Mouse (Mus musculus): ENCODE data around the gene Nup50. TPM values are rescaled to one million over a fixed set of nuclear protein-coding genes. Genes with fewer than 3 reads are reported as not detected.

The Nup50 gene
- total RNA-seq, 2 experiments from 2014 or later, result 32.6 to 38.2 TPM

DNA sequence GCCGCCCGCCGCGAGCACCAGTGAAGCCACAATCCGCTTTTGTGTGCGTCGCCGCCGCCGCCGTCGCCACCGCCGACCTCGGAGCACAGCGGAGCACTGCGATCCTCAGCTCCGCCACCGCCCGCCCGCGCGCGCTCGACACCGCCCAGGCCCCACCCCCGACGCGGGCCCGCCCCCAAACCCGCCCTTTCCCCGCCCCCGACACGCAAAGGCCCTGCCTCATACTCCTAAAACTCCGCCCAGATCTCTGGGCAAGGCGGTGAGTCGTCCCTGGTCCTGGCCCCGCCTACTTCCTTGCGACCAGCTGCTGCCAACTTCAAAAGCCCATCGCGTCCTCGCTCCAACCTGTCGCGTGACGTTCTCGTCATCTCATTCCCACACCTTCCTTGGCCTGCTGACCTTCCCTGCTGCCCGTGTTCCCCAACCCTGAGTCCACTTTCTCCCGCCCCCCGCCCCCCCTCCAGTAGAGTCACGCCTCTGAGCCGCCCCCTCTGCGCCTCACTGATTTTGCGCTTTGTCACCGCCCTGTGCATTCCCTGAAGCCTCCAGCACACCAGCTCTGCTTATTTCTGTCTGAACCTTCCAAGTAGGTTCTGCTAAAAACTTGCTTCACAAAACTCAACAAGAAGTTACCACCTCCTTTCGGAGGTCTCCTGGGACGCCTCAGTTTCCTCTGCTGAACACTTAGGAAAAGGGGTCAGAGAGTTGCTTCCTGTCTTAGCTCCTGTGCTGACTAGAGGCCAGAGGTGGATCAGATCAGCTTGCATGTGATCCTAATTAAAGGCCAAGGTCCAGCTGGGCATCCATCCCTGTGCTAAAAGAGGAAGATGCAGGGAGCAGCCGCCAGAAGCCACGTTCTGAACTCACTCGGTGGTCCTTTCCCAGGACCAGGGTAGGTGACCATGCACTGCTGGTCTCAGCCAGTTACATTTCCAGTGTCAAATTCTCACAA lies 64.9 kb downstream of the Nup50 start, which contains the start of gene 5031439G07Rik:
TSS of gene 5031439G07Rik (minus strand) at position 678 of the 952 bp plus-strand sequence.
- DNase-seq (ENCODE audit: low spot score in 2 of 2), result peak; percentile 74 to 78

DNA sequence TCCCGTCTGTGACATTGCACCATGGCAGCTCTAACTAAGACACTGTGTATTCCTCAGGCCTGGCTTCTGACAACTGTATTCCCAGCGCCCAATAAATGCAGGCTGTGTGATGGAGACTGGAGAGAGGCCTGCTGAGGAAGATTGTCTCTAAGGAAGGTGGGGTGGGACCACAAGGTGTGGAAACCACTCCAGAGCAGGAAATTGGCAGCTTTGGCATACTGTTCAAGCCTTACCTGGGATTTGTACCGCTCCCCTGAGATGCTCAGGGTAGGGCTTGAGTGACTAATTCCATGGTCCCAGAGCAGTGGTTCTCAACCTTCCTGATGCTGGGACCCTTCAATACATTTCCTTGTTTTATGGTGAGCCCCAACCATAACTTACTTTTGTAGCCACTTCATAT lies 65.9 kb downstream of the Nup50 start:
- DNase-seq (ENCODE audit: low spot score in 2 of 2), result no peak

DNA sequence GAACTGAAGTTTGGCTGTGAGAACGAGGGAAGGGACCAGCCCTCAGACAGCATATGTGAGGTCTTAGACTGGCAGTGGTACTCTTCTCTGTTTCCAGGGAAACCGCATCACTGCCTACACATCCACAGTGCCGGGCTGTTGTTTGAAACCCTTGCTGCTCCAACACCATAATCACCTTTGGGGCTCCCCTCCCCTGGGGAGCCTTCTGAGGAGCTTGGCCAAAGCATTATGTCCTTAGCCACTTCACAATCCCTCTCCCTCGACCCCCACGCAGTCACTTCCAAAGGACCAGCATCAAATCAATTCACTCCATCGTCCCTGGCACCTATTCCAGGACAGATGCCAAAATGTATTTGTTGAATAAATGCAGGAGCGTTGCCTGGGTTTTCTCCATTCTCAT lies 66.6 kb downstream of the Nup50 start:
- DNase-seq (ENCODE audit: low spot score in 2 of 2), result no peak

Small RNA genes within 50 kb of the gene (microRNA-seq; reads per million reads assigned to microRNA genes)
- gene Mir1249, result 119 reads per million, percentile 48 among the genes with 10 or more reads in this experiment

Other genes starting within 250 kb of the Nup50 start
- 1 to 10 TPM; 2.1 to 2.3 TPM for gene Arhgap8, start 203.4 kb upstream of the Nup50 start, total RNA-seq (2021)
- gene Phf21b, start 67.4 kb upstream of the Nup50 start, total RNA-seq (2021), result 1 to 10 TPM; 4.7 to 6.8 TPM
- gene Gm29666, start 3.4 kb upstream of the Nup50 start, total RNA-seq (2021), result under 1 TPM; 0.65 to 0.70 TPM
- 10 to 100 TPM; 40.4 to 44.4 TPM for gene 5031439G07Rik, start 65.1 kb downstream of the Nup50 start, total RNA-seq (2021)
- gene Upk3a, start 93.7 kb downstream of the Nup50 start, total RNA-seq (2021), result not detected
- 10 to 100 TPM; 16.6 to 19.2 TPM for gene Fam118a, start 105.5 kb downstream of the Nup50 start, total RNA-seq (2021)
- gene Smc1b, start 208.6 kb downstream of the Nup50 start, total RNA-seq (2021), result under 1 TPM; 0.39 to 0.79 TPM
- gene Ribc2, start 208.7 kb downstream of the Nup50 start, total RNA-seq (2021), result not detected